ENCODE assay signal across 12 mouse cellular contexts in the genomic region with DNA sequence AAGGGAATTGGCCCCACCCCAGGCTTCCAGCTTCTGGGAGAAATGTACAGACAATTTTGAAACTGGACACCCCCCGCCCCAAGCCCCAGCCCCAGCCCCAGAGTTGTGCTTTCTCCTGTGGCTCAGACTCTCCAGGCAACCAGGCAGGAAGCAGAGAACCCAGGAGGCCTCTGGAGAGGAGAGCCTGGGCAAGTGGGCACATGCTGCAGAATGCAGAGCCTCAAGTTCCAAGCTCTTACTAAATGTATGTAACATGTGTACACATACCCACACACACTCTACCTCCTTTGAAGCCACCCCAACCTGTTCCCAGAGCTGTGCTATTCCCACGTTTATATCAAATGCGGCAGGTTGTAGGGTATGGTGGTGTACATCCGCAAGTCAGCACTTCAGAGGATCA. TPM values are rescaled to one million over a fixed set of nuclear protein-coding genes. Genes with fewer than 3 reads are reported as not detected.
A peak's percentile ranks its signal among the peaks of the same experiment; 100 is the strongest.
DNase-seq lines count a peak whose midpoint lies in the region; ATAC-seq lines count a peak whose summit lies in the region.
"Had no signal": no experiment of that assay in that cellular context is flagged by ENCODE, and none has a peak within 500 bp of the region (broad histone marks: within the 10 kb centered on the region; RNA-seq: fewer than 3 reads in every experiment).

No protein-coding gene starts in this region.

- H3K36me3 ChIP-seq in heart, embryonic 13.5 days, result no peaks in the 10 kb centered on the region
- no peaks in the 10 kb centered on the region for H3K36me3 ChIP-seq in lung, embryonic 16.5 days (ENCODE audit: control insufficient read depth, insufficient read depth, low read length)
- H3K36me3 ChIP-seq in hindbrain, embryonic 14.5 days (replicated peaks; ENCODE audit: control insufficient read depth, insufficient read depth), result no peaks in the 10 kb centered on the region
- H3K36me3 ChIP-seq in stomach, embryonic 15.5 days, result no peaks in the 10 kb centered on the region

- no peak overlapping the region for H3K4me3 ChIP-seq in heart, embryonic 13.5 days
- H3K4me3 ChIP-seq in lung, embryonic 16.5 days (ENCODE audit: low read length), result no peak overlapping the region
- no peak overlapping the region for H3K4me3 ChIP-seq in hindbrain, embryonic 14.5 days (replicated peaks; ENCODE audit: low read length)
- no peak overlapping the region for H3K4me3 ChIP-seq in stomach, embryonic 15.5 days (replicated peaks)

- no peak overlapping the region for H3K9ac ChIP-seq in heart, embryonic 13.5 days
- peak overlapping the region; percentile 12; the same call in 1 of the 2 replicates for H3K9ac ChIP-seq in lung, embryonic 16.5 days (ENCODE audit: low read length)
- H3K9ac ChIP-seq in hindbrain, embryonic 14.5 days, result no peak overlapping the region
- no peak overlapping the region for H3K9ac ChIP-seq in stomach, embryonic 15.5 days

- H3K27me3 ChIP-seq in heart, embryonic 13.5 days (replicated peaks), result 0 out of 2 replicates have a peak, but pooled peaks cover 3% of the 10 kb centered on the region
- no peaks in the 10 kb centered on the region for H3K27me3 ChIP-seq in lung, embryonic 16.5 days (ENCODE audit: control insufficient read depth, insufficient read depth, low read depth, low read length)
- no peaks in the 10 kb centered on the region for H3K27me3 ChIP-seq in hindbrain, embryonic 14.5 days (ENCODE audit: control insufficient read depth, insufficient read depth, low read length)
- H3K27me3 ChIP-seq in stomach, embryonic 15.5 days (replicated peaks), result no peaks in the 10 kb centered on the region

- H3K27ac ChIP-seq in heart, embryonic 13.5 days (replicated peaks), result 0 out of 2 replicates have a peak overlapping the region, but pooled peaks have one; percentile 48
- H3K27ac ChIP-seq in lung, embryonic 16.5 days (ENCODE audit: low read length), result peak overlapping the region; percentile 90
- 0 out of 2 replicates have a peak overlapping the region, but pooled peaks have one; percentile 27 for H3K27ac ChIP-seq in hindbrain, embryonic 14.5 days
- H3K27ac ChIP-seq in stomach, embryonic 15.5 days, result peak overlapping the region; percentile 85

- H3K4me2 ChIP-seq in heart, embryonic 13.5 days, result no peak overlapping the region
- no peak overlapping the region for H3K4me2 ChIP-seq in lung, embryonic 16.5 days (ENCODE audit: low read depth, low read length)
- no peak overlapping the region for H3K4me2 ChIP-seq in hindbrain, embryonic 14.5 days (replicated peaks)
- no peak overlapping the region for H3K4me2 ChIP-seq in stomach, embryonic 15.5 days
- H3K4me2 ChIP-seq: liver, embryonic 11.5 days; midbrain, embryonic 11.5 days had no signal

- intact Hi-C loops in heart, postnatal 25 days (cut with DNase I), result no loop called here

- no peak for ATAC-seq in heart, embryonic 13.5 days (ENCODE audit: extremely low read depth, insufficient number of reproducible peaks, low FRiP score, low TSS enrichment)
- peak; percentile 32 for ATAC-seq in lung, embryonic 16.5 days (ENCODE audit: low read depth)
- ATAC-seq in hindbrain, embryonic 14.5 days (ENCODE audit: low FRiP score), result no peak
- no peak for ATAC-seq in stomach, embryonic 15.5 days (ENCODE audit: insufficient read depth, low FRiP score, low read depth)
- ATAC-seq in erythroid progenitor cell, adult 5-6 weeks (replicated peaks; ENCODE audit: low FRiP score, poor library complexity, severe bottlenecking), result no peak
- ATAC-seq in inflammation-experienced regulatory T-cells, adult 6 months, result no peak

- no peaks in the 10 kb centered on the region for H3K9me3 ChIP-seq in heart, embryonic 13.5 days
- H3K9me3 ChIP-seq in lung, embryonic 16.5 days (ENCODE audit: control insufficient read depth, low read length), result no peaks in the 10 kb centered on the region
- no peaks in the 10 kb centered on the region for H3K9me3 ChIP-seq in hindbrain, embryonic 14.5 days (ENCODE audit: control insufficient read depth, low read length)
- H3K9me3 ChIP-seq in stomach, embryonic 15.5 days, result no peaks in the 10 kb centered on the region

- DNase-seq in heart, postnatal 25 days (ENCODE audit: low spot score), result no peak
- no peak for DNase-seq in lung, postnatal 14 days
- DNase-seq in hindbrain, embryonic 14.5 days (ENCODE audit: low spot score), result no peak

- H3K4me1 ChIP-seq in heart, embryonic 13.5 days, result peaks cover 29% of the 10 kb centered on the region
- peaks cover 32% of the 10 kb centered on the region for H3K4me1 ChIP-seq in lung, embryonic 16.5 days (replicated peaks; ENCODE audit: control insufficient read depth, insufficient read depth, low read length)
- 0 out of 2 replicates have a peak, but pooled peaks cover 5% of the 10 kb centered on the region for H3K4me1 ChIP-seq in hindbrain, embryonic 14.5 days (replicated peaks; ENCODE audit: control insufficient read depth, insufficient read depth, low read length)
- H3K4me1 ChIP-seq in stomach, embryonic 15.5 days, result peaks cover 22% of the 10 kb centered on the region; the same call in 1 of the 2 replicates

- 70% methylated on average over 4 of the region's 4 CpGs for WGBS in heart, embryonic 13.5 days
- WGBS in lung, embryonic 16.5 days, result 43% methylated on average over 4 of the region's 4 CpGs
- 86% methylated on average over 4 of the region's 4 CpGs for WGBS in hindbrain, embryonic 14.5 days
- 66% methylated on average over 4 of the region's 4 CpGs for WGBS in stomach, embryonic 15.5 days

RNA-seq across cellular contexts. Expression of gene Tekt5, which starts 29.5 kb away (rescaled TPM):
- polyA plus RNA-seq in heart, embryonic 13.5 days (2015; fragmentation: Nextera tagmentation; extraction: Ambion mirVana), result 0.13 and 0.33 TPM in 2 replicates
- not detected for total RNA-seq in heart, postnatal 25 days (2021)
- 2.9 and 4.2 TPM in 2 replicates for polyA plus RNA-seq in lung, embryonic 16.5 days (2015; fragmentation: Nextera tagmentation; extraction: Ambion mirVana)
- polyA plus RNA-seq in hindbrain, embryonic 14.5 days (2014; fragmentation: Nextera tagmentation; extraction: Ambion mirVana), result 16.1 and 17.9 TPM in 2 replicates
- 0.98 TPM in 2 replicates for polyA plus RNA-seq in stomach, embryonic 15.5 days (2015; fragmentation: Nextera tagmentation; extraction: Ambion mirVana)
- 0.84 TPM in 1 of 2 replicates, not detected in the other for total RNA-seq in erythroid progenitor cell, adult 5-6 weeks (2015; ENCODE audit: low replicate concordance)
- total RNA-seq in erythroid progenitor cell, adult 5-6 weeks (2017; ENCODE audit: low replicate concordance), result not detected in 2 replicates
- polyA plus RNA-seq in inflammation-experienced regulatory T-cells, adult 6 months (2017; shearing (Covaris generic)), result not detected
- total RNA-seq: hematopoietic stem cell, adult 5-6 weeks had no signal
- polyA plus RNA-seq: liver, embryonic 11.5 days had no signal

RNA-seq across cellular contexts. Expression of gene Nubp1, which starts 46.0 kb away (rescaled TPM):
- 36.6 and 37.1 TPM in 2 replicates for polyA plus RNA-seq in heart, embryonic 13.5 days (2015; fragmentation: Nextera tagmentation; extraction: Ambion mirVana)
- 10 to 100 TPM in 1 of 2 experiments, 1 to 10 TPM in 1; 9.4 to 10.5 TPM for total RNA-seq in heart, postnatal 25 days (2021)
- polyA plus RNA-seq in lung, embryonic 16.5 days (2015; fragmentation: Nextera tagmentation; extraction: Ambion mirVana), result 59.7 and 59.9 TPM in 2 replicates
- 46.0 and 50.4 TPM in 2 replicates for polyA plus RNA-seq in hindbrain, embryonic 14.5 days (2014; fragmentation: Nextera tagmentation; extraction: Ambion mirVana)
- polyA plus RNA-seq in stomach, embryonic 15.5 days (2015; fragmentation: Nextera tagmentation; extraction: Ambion mirVana), result 52.2 and 54.9 TPM in 2 replicates
- total RNA-seq in erythroid progenitor cell, adult 5-6 weeks (2015; ENCODE audit: low replicate concordance), result 12.6 and 21.4 TPM in 2 replicates
- total RNA-seq in erythroid progenitor cell, adult 5-6 weeks (2017; ENCODE audit: low replicate concordance), result 11.4 and 20.5 TPM in 2 replicates
- 10 to 100 TPM; 46.9 to 77.0 (median 47.2) TPM for polyA plus RNA-seq in inflammation-experienced regulatory T-cells, adult 6 months (2017; shearing (Covaris generic))

RNA-seq across cellular contexts. Expression of gene Emp2, which starts 52.0 kb away (rescaled TPM):
- 23.3 and 23.9 TPM in 2 replicates for polyA plus RNA-seq in heart, embryonic 13.5 days (2015; fragmentation: Nextera tagmentation; extraction: Ambion mirVana)
- 10 to 100 TPM; 38.4 to 44.1 TPM for total RNA-seq in heart, postnatal 25 days (2021)
- 131 and 151 TPM in 2 replicates for polyA plus RNA-seq in lung, embryonic 16.5 days (2015; fragmentation: Nextera tagmentation; extraction: Ambion mirVana)
- polyA plus RNA-seq in hindbrain, embryonic 14.5 days (2014; fragmentation: Nextera tagmentation; extraction: Ambion mirVana), result 17.6 and 19.5 TPM in 2 replicates
- polyA plus RNA-seq in stomach, embryonic 15.5 days (2015; fragmentation: Nextera tagmentation; extraction: Ambion mirVana), result 35.2 and 48.4 TPM in 2 replicates
- total RNA-seq in erythroid progenitor cell, adult 5-6 weeks (2015; ENCODE audit: low replicate concordance), result 0.72 TPM in 1 of 2 replicates, not detected in the other
- total RNA-seq in erythroid progenitor cell, adult 5-6 weeks (2017; ENCODE audit: low replicate concordance), result not detected in 2 replicates
- polyA plus RNA-seq in inflammation-experienced regulatory T-cells, adult 6 months (2017; shearing (Covaris generic)), result under 1 TPM in 1 of 3 experiments, not detected in 2; 0.07 TPM
- total RNA-seq: MEL had no signal

Comparison
In these comparisons a context has a peak if more than half of its experiments do, and no peak if none do; other contexts are left out.
1. H3K27ac ChIP-seq: peak in every context shown above with its lines; median percentile 90 in lung, embryonic 16.5 days; 85 in stomach, embryonic 15.5 days; 48 in heart, embryonic 13.5 days; 27 in hindbrain, embryonic 14.5 days.
2. RNA of gene Emp2, which starts 52.0 kb away (polyA plus RNA-seq): 131 to 151 TPM in lung, embryonic 16.5 days, 35.2 to 48.4 TPM in stomach, embryonic 15.5 days, 23.3 to 23.9 TPM in heart, embryonic 13.5 days and 17.6 to 19.5 TPM in hindbrain, embryonic 14.5 days; 0.07 TPM in inflammation-experienced regulatory T-cells, adult 6 months; every median in the first group is over 10 times any median in the second.